Mouse (Mus musculus) forebrain, embryonic 11.5 days (tissue): Measurements from ENCODE around the gene Slc35b4. TPM values are rescaled to one million over a fixed set of nuclear protein-coding genes. Genes with fewer than 3 reads are reported as not detected.

Experiments
- ATAC-seq: fragments of 200-750 bp; cut with Nextera tagmentation; replicated peaks from 2 replicates; pipeline ENCODE4 v1.8.0; 2017; ENCODE audit warnings: moderate TSS enrichment; ENCODE audit not compliant: low FRiP score
- DNase-seq: peaks from one replicate; pipeline ENCODE4 v3.0.0-alpha.2; 2017; ENCODE audit warnings: low spot score
- H3K27ac ChIP-seq: fragments of 300-500 bp; sonication (generic); 2 replicates; pipeline ENCODE4 v1.5.1; 2014; ENCODE audit warnings: low read depth, low read length
- H3K27me3 ChIP-seq: fragments of 300-500 bp; sonication (generic); 2 replicates; pipeline ENCODE4 v1.6.1; 2014; ENCODE audit warnings: mild to moderate bottlenecking, low read length, mixed read lengths; ENCODE audit not compliant: control insufficient read depth, insufficient read depth
- H3K36me3 ChIP-seq: fragments of 300-500 bp; sonication (generic); 2 replicates; pipeline ENCODE4 v1.6.1; 2014; ENCODE audit warnings: mild to moderate bottlenecking, low read length, moderate library complexity, mixed read lengths; ENCODE audit not compliant: control insufficient read depth, insufficient read depth
- H3K4me1 ChIP-seq: fragments of 300-500 bp; sonication (generic); replicated peaks from 2 replicates; pipeline ENCODE4 v1.6.1; 2014; ENCODE audit warnings: low read length, mixed read lengths; ENCODE audit not compliant: control insufficient read depth, insufficient read depth
- H3K4me2 ChIP-seq: fragments of 300-500 bp; sonication (generic); 2 replicates; pipeline ENCODE4 v1.6.1; 2014; ENCODE audit warnings: low read depth, mild to moderate bottlenecking, low read length, moderate library complexity, mixed read lengths; ENCODE audit not compliant: severe bottlenecking
- H3K4me3 ChIP-seq: fragments of 300-500 bp; sonication (generic); 2 replicates; pipeline ENCODE4 v1.5.1; 2014; ENCODE audit warnings: low read depth, low read length
- H3K9ac ChIP-seq: fragments of 300-500 bp; sonication (generic); 2 replicates; pipeline ENCODE4 v1.6.1; 2014; ENCODE audit warnings: low read length
- H3K9me3 ChIP-seq: fragments of 300-500 bp; sonication (generic); 2 replicates; pipeline ENCODE4 v1.6.1; 2016; ENCODE audit warnings: low read length, mixed read lengths; ENCODE audit not compliant: control insufficient read depth
- WGBS: fragments of 180-500 bp; shearing (Covaris S2); extraction: QIAGEN DNeasy Blood & Tissue Kit; methylation state at CpG from one replicate; pipeline ENCODE4 v1.1.7; 2014; 5-methylcytosine and 5-hydroxymethylcytosine counted together
- polyA plus RNA-seq: library from polyadenylated mRNA; unstranded; fragments of >200 nt; fragmentation: Nextera tagmentation; extraction: Ambion mirVana; gene quantifications from 2 replicates; pipeline ENCODE4 v1.2.1, GENCODE M21; 2014

Slc35b4 gene
- polyA plus RNA-seq, 1 experiment from 2014 or later, result 49.6 TPM

DNA sequence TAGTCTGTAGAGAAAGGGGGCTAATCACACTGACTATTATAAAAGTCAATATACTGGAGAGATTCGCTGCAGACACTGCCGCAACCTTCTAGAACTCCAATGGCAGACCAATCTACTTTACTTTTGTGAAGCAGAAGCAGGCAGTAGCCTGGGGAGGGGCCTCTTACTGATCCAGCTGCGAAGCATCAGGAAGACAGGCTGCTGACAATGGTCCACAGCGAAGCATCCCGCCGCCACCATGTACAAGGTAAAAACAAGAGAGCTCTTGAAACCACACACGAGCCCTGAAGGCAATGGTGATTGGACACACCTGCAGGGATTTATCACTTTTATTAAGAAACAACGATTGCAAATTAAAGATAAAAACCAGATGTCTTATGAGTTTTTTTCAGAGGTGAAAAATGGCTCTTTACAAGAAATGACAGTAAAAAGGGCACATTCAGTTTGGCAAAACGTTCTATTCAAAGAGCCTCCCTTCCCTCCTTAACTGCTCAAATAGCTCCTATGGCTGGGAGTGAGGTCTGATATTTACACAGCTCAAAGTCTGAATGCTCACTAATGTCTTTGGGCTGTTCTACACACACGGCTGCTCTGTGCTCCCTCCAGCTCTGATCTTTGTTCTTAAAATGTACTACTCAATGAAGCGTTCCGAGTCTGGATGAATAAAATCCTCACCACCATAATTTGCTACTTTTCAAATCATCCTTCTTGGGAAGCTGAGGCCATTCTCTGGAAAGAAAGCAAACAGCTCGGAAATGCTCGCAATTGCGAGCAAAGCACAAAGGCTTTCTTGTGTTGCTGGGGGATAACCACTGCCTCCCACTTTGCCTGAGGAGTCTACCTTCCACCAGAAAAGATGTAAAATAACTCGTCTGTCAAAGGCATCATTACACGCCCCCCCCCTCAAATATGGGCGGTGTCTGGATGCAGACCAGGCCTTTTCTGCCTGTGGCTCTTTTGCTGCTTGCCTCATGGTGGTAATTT lies 23.6 kb downstream of the Slc35b4 start:
- ATAC-seq, result no peak
- no peak overlapping the region for H3K4me3 ChIP-seq
- no peaks in the 10 kb centered on the region for H3K36me3 ChIP-seq
- H3K4me2 ChIP-seq, result no peak overlapping the region
- no peak overlapping the region for H3K9ac ChIP-seq
- no peak for DNase-seq
- peak overlapping the region; percentile 43; the same call in 1 of the 2 replicates for H3K27ac ChIP-seq
- WGBS, result 60% methylated on average over 18 of the region's 18 CpGs
- H3K9me3 ChIP-seq, result no peaks in the 10 kb centered on the region
- H3K27me3 ChIP-seq, result no peaks in the 10 kb centered on the region
- H3K4me1 ChIP-seq, result peaks cover 2% of the 10 kb centered on the region; the same call in 1 of the 2 replicates

- Histone ChIP-seq H3K4me1 (peaks cover 2% of the 10 kb centered on the region; the same call in 1 of the 2 replicates), H3K9me3 (no peaks in the 10 kb centered on the region), H3K4me2 (no peak overlapping the region), H3K4me3 (no peak overlapping the region), H3K27ac (no peak overlapping the region), H3K36me3 (no peaks in the 10 kb centered on the region), H3K9ac (no peak overlapping the region), H3K27me3 (no peaks in the 10 kb centered on the region)
- no peak for DNase-seq
- WGBS, result 89% methylated on average over 1 of the region's 1 CpGs
- no peak for ATAC-seq
These were observed 27.1 kb downstream of the Slc35b4 start for GRCm38 (mm10) chr6:34149821-34150220.

DNA sequence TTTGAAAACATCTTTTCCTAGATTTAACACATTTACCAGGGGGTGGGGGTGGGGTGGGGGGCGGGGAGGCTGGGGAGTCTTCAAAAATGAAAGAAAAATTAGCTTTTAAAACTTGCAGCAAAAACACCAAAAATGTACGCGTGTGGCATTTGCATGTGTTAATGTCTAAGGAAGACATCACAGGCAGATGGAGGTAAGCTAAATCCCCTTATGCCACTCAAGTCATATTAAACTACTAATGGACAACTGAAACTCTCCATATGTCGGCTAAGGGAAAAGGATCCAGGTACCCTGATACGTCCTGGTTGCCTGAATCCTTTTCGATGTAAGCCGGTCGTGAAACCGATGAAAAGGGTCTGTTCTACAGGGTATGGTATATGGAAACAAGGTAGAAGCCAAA lies 27.8 kb downstream of the Slc35b4 start:
- H3K27ac ChIP-seq, result no peak overlapping the region
- no peak overlapping the region for H3K4me3 ChIP-seq
- whole genome bisulfite sequencing, result 93% methylated on average over 9 of the region's 9 CpGs
- no peaks in the 10 kb centered on the region for H3K36me3 ChIP-seq
- H3K27me3 ChIP-seq, result no peaks in the 10 kb centered on the region
- H3K4me1 ChIP-seq, result peaks cover 2% of the 10 kb centered on the region; the same call in 1 of the 2 replicates
- H3K4me2 ChIP-seq, result no peak overlapping the region
- H3K9me3 ChIP-seq, result no peaks in the 10 kb centered on the region
- DNase-seq (no peak), ATAC-seq (no peak)
- H3K9ac ChIP-seq, result no peak overlapping the region

- H3K27me3 ChIP-seq, result no peaks in the 10 kb centered on the region
- no peaks in the 10 kb centered on the region for H3K36me3 ChIP-seq
- DNase-seq (no peak), ATAC-seq (no peak)
- no peak overlapping the region for H3K4me2 ChIP-seq
- H3K4me1 ChIP-seq, result no peaks in the 10 kb centered on the region; the same call in 1 of the 2 replicates
- no peaks in the 10 kb centered on the region for H3K9me3 ChIP-seq
- no peak overlapping the region for H3K27ac ChIP-seq
- no peak overlapping the region for H3K9ac ChIP-seq
- H3K4me3 ChIP-seq, result no peak overlapping the region
- WGBS, result 89% methylated on average over 7 of the region's 7 CpGs
These were observed 28.3 kb downstream of the Slc35b4 start for GRCm38 (mm10) chr6:34148639-34149038.

DNA sequence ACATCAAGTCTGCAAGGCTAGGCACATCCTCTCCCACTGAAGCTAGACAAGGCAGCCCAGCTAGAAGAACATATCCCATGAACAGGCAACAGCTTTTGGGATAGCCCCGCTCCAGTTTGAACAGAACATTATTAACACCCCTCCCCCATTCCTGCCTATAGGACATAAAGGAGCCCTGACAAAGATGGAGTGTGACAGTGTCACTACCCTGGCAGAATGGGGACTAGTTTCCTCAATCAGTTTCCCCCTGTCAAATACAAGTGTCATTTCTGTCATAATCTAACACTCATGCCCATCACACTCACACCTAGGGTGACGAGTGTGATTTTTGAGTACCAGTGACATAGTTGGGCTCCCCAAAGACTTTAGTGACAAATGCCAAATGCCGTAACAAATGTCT lies 28.9 kb downstream of the Slc35b4 start:
- Histone ChIP-seq H3K27ac (no peak overlapping the region), H3K9ac (no peak overlapping the region), H3K4me1 (no peaks in the 10 kb centered on the region; the same call in 1 of the 2 replicates), H3K27me3 (no peaks in the 10 kb centered on the region), H3K9me3 (no peaks in the 10 kb centered on the region), H3K4me2 (no peak overlapping the region), H3K4me3 (no peak overlapping the region), H3K36me3 (no peaks in the 10 kb centered on the region)
- ATAC-seq (no peak), DNase-seq (no peak)
- WGBS, result 89% methylated on average over 3 of the region's 3 CpGs

DNA sequence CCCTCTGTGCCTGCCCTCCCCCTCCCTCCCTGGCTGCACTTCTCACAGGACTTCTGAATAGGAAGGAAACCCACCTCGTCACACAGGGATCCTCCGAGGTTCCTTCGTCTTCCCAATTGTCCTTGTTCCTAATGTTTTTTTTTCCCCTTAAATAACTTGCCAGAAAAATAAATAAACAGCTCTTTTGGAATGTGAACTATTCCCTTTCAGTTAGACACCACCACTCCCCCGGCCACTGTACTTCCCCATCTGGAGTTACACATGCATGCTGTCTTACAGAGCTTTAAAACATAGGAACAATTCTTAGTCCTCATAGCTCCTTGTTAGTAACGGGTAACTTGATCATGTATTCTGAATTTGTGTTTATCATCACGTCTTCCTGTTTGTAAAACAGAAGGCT lies 30.9 kb downstream of the Slc35b4 start:
- Histone ChIP-seq H3K4me2 (no peak overlapping the region), H3K27me3 (no peaks in the 10 kb centered on the region), H3K27ac (no peak overlapping the region), H3K36me3 (no peaks in the 10 kb centered on the region), H3K9ac (no peak overlapping the region), H3K4me3 (no peak overlapping the region), H3K4me1 (no peaks in the 10 kb centered on the region), H3K9me3 (no peaks in the 10 kb centered on the region)
- 76% methylated on average over 6 of the region's 6 CpGs for WGBS
- no peak for ATAC-seq
- DNase-seq, result no peak

- no peaks in the 10 kb centered on the region for H3K4me1 ChIP-seq
- H3K9me3 ChIP-seq, result no peaks in the 10 kb centered on the region
- WGBS, result 66% methylated on average over 11 of the region's 11 CpGs
- DNase-seq (no peak), ATAC-seq (no peak)
- H3K27me3 ChIP-seq, result no peaks in the 10 kb centered on the region
- no peak overlapping the region for H3K27ac ChIP-seq
- no peak overlapping the region for H3K4me3 ChIP-seq
- no peak overlapping the region for H3K9ac ChIP-seq
- no peak overlapping the region for H3K4me2 ChIP-seq
- no peaks in the 10 kb centered on the region for H3K36me3 ChIP-seq
These were observed 34.0 kb downstream of the Slc35b4 start for GRCm38 (mm10) chr6:34142931-34143330.

DNA sequence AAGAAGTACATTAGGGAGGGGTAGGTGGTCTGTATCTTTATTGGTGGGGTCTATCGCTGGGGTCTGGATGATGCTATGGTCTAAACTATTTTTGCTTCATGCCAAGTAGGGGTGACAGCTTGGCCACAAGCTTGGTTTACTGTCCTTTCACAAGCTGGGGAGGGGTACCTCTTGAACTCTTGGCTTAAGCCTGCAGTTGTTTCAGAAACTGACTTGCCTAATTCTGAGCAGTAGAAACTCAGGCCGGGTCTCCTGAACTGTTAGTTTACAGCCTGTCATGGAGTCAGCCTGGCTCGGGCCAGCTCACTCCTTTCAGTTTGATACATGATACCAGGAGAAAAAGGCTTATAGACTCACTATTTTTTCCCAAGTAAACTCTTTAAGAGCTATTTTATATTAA lies 38.5 kb downstream of the Slc35b4 start:
- no peak for DNase-seq
- Histone ChIP-seq H3K27me3 (no peaks in the 10 kb centered on the region), H3K4me1 (no peaks in the 10 kb centered on the region), H3K36me3 (no peaks in the 10 kb centered on the region), H3K4me2 (no peak overlapping the region), H3K4me3 (no peak overlapping the region), H3K27ac (no peak overlapping the region), H3K9ac (no peak overlapping the region), H3K9me3 (no peaks in the 10 kb centered on the region)
- 88% methylated on average over 3 of the region's 3 CpGs for WGBS
- ATAC-seq, result no peak

DNA sequence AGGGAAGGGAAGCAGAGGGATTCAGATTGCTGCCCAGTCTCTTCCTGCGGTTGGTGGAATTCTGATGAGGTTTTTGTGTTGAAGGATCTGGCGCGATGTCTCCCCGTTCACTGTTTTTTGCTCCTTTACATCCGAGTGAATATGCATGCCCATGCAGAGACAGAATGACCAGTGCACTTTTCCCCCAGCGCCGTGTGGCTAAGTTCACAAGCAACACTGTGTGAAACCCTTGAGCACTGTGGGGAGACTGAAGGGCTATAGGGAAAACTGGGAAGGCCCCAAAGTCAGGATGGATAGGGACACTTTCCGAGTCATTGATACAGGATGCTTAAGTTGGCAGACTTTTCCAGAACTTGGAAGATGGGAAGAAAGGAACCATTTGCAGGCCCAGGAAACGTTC lies 44.5 kb downstream of the Slc35b4 start:
- no peaks in the 10 kb centered on the region for H3K27me3 ChIP-seq
- no peak overlapping the region for H3K4me2 ChIP-seq
- H3K36me3 ChIP-seq, result no peaks in the 10 kb centered on the region
- no peak overlapping the region for H3K4me3 ChIP-seq
- DNase-seq (no peak), ATAC-seq (no peak)
- no peaks in the 10 kb centered on the region for H3K4me1 ChIP-seq
- no peak overlapping the region for H3K9ac ChIP-seq
- WGBS, result 86% methylated on average over 9 of the region's 9 CpGs
- H3K9me3 ChIP-seq, result no peaks in the 10 kb centered on the region
- no peak overlapping the region for H3K27ac ChIP-seq
